Mouse (Mus musculus): ENCODE measurements at regions not wholly inside any gene's neighbourhood (a gene's known extent, or its start where the extent isn't known, plus 50 kb on each side); places are given as distances from the start of the nearest gene placed in this dataset.

DNA sequence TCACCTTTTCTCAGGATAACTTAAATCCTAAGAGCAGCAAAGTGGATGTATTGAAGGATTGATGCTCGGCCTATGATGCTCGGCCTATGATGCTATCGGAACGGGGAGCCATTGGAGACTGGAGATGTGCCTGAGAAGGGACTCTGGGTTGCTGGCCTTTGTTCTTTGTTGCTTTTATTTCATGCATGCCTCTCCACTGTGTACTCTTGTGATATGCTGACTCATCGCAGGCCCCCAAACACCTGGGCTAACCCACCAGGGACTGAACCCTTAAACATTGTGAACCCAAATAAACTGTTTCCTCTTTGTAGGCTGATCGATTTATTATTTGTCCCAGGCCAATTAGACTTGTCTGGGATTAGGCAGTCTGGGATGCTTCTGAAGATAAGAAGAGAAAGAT is 61.9 kb downstream of the Pdcl3 start:
- DNase-seq = no peak

DNA sequence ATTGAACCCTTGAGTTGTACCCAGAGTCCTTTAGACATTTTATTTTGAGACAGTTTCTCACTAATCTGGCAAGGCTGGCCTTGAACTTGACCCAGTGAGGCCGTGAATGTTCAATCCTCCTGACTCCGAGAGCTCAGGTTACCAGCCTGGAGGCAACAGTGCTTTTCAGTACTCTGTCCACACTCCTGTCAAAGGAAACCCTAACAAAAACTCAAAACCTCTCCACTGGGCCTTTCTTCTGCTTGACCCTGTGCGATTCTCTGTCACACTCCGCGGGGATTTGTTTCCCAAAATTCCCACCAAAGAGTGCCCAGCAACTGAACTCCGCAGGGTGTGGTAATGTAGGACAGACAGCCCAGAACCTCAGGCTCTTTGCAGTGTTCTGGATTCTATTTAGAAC is 71.9 kb downstream of the Pdcl3 start:
- no peak for DNase-seq

DNA sequence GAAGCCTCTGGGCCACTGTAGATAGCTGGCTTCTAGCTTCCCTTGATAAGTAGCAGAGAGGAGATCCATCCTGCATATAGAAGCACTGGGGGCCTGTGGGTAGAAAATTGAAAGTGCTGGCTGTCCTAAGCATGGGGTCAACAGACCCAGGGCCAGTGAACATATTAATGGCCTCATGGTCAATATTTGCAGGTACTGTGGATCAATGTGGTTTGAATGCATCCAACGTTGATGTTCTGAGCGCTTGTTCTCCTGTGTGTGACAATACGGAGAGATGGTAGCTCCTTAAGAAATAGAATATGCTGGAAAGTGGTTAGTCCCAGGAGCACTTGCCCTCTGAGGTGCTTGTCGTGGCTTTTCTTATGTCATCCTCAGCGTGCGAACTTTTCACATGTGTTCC is 77.1 kb downstream of the Pdcl3 start:
- no peak for DNase-seq

DNA sequence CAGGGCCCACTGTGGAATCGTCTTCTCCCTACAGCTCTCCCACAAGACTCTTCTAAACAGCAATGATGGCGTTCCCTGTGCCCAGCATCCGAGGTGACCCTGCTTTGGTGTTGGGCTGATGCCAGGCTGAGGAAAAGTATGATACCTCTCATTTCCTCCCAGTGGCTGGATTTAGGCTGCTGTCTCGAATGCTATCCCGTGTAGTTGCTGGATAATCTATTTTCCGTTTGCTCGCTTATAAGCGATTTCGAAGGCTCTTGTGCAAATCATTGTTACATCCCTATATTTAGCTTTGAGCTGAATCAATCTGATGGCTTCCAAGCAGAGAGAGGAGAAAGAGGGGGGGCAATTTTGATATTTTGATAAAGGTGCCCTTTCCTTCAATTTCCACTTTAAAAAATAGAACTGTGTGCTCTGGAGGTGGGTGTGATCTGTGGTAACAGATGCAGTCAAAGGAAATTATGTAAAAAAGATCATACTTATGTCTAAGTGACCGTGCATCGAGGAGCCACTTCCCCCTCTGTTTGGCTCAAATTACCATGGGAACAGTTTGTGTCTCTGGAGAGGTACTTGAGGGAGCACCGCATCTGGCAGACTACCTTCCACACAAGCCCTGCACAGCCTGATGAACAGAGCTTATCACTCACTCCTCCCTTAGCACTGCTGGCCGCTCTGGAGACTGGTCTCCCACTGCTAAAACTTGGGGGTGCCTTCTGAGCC is 78.4 kb downstream of the Pdcl3 start:
- DNase-seq = no peak

DNA sequence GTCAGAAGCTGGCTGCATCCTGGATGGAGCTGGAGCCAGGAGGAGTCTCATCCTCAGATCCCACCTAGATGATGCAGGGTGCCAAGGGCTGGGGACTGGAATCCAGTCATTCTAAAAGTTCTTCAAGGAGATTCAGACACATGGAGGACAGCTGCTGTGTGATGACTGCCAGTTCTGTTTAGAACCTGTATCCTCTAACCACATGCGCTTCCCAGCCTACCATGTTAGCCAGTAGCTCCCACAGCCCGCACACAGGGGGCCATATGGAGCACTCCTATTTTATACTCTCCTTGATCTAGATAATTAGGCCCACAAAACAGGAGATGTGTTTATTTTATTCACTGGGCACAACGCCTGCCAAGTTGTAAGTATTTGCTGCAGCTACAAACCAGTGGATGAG is 79.4 kb downstream of the Pdcl3 start:
- no peak for DNase-seq

DNA sequence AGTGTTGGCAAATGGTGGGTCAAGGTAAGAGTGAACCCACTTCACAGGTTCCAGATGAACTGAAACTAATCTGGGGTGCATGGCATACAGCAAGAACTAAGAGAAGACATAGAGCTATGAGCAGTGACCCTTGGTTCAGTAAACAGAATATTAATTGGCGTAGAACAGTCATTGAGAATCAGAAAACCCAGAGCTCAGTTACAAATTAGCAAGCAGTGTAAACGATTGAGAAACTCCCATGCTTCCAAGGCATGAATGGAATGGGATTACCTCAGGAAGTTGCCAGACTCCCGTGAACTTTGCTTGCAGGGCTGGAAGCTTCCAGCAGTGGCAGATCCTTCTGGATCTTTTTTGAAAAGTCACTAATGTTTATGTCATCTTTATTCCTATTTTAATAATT is 82.5 kb downstream of the Pdcl3 start:
- DNase-seq = no peak

DNA sequence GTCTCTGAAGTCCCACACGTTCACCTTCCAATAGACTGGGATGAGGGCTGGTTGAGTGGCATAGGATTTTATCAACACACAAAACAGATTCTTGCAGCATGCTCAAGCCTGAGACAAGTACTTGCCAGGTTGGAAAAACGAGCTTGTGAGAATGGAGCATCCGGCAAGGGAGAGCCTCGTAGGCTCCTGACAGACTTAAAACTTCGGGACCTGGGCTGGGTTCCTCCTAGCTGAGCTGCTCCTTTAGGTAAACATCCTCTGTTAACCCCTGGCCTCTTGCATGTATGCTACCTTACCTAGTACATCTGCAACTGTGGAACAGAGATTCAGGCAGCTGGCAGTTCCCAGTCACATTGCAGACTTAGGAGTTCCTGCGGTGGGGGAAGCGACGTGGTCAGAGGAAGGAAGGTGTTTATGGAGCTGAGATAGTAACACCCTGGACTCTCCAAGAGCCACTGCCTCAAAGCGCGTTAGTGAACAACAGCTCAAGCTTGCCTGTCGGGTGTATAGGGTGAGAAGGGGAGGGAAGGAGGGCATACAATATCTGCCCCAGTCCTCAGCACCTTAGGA is 83.8 kb downstream of the Pdcl3 start:
- DNase-seq = no peak

DNA sequence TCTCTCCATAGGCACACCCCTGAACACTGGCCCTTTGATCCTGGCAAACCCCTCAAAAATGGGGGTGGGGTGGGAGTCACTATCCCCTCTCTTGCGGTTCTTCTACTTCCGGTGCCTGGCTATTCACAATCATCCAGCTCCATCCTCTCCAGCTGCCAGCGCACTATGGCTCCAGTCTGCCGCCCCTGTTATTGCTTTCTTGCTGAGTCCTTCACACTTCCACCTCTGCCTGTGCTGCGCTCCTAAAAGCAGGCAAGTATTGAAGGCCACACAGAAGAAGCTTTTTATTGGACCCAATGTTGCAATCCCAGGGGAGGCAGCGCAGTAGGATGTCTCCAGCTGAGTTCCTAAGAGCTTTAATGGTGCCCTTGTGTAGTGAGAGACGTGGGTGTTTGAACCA is 84.3 kb downstream of the Pdcl3 start:
- no peak for DNase-seq

DNA sequence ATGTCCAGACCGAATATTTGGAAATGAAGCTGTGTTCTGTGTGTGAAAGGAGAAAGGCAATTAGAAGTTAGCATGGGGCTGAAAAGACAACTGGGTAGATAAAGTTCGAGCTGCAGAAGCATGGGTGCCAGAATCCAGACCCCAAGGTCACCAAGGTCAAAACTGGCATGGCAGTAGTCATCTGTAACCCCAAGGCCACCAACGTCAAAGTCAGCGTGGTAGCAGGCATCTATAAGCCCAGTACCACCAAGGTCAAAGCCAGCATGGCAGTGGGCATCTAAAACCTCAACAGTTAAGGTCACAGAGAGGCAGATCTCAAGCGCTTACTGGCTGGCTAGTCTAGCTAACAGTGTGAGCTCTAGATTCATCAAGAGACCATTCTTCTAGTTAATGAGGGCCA is 90.6 kb downstream of the Pdcl3 start:
- DNase-seq = no peak

DNA sequence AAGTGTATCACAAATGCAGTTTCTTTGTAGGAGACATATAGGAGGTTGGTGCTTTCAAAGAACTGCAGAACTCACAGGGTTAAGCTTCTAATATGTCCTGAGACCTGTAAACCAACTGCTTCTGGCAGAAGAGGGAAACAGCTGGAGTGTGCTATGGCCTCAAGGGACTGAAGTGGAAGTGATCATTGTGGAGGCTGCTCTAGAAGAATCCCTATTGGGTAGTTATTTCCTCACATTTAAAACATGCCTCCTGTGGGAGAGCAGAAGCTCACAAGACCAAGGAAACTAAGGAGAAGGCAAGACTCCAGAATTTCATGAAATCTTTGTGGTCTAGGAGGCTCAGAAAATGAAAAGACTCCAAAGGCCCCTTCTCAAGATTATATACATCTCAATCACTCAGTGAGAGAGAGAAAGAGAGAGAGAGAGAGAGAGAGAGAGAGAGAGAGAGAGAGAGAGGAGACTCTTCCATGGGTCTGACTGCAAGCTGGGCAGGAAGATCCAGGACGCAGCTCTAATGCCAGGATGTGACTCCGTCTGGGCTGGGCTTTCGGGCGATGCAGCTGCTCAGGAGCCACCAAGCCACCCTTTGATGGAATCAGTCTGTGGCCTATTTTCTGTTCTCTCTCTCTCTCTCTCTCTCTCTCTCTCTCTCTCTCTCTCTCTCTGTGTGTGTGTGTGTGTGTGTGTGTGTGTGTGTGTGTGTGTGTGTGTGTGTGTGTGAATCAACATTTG is 93.3 kb downstream of the Pdcl3 start:
- DNase-seq = no peak

DNA sequence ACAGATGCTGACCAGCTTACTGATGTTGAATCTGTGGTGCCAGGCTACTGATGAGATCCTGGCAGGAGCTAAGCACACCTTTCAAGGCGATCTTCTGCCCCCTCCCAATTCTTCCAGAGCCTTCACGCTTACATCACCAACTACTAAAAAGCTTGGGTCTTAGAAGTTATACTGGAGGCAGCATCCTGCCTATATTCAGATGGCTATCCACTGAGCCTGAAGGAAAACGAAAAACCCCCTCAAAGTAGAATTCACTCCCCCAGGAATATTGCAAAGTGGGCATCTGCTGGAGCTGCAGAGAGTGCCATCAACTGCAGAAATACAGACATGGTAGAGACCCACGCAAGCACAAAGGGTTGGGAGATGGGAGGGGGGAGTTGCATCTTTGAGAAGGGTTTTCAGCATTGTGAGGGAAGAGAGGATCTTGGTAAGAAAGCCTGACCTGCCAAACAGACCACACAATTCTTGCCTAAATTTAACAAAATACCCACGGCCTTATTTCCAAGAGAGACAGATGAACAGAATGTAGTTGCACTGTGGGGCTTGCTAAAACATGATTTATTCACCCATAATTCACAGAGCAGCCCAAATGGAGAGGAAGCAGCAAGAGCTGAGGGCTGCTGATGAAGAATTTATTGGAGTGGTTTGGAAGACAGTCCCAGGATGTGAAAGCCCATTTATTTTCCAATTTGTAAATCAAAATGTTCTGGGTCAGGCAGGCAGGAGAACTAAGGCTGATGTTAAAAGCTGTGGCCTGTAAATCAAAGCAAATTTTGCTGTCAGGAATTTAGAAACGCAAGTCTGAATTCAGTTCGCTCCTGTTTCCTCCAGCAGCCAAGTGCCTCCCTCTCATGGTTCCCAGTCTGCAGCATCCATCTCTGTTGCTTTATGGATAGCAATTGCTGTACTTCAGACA is 98.8 kb downstream of the Pdcl3 start:
- DNase-seq = no peak

DNA sequence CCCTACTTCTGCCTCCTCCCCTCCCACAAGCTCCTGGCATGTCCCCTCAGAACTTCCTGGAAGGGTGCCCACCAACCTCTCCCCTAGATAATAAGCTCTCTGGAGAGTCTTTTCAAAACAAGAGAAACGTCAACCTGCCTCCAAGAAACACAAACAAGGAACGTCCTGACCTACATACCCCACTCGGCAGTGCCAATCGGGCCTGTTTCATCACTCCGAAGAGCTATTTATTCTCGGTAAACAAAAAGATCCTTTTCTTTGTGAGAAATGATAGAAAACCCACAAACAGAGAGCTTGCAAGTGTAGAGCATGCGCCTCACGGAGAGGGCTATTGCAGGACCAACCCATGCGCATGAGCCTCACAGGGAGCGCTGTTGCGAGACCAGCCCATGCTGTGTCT is 100.9 kb downstream of the Pdcl3 start:
- no peak for DNase-seq

DNA sequence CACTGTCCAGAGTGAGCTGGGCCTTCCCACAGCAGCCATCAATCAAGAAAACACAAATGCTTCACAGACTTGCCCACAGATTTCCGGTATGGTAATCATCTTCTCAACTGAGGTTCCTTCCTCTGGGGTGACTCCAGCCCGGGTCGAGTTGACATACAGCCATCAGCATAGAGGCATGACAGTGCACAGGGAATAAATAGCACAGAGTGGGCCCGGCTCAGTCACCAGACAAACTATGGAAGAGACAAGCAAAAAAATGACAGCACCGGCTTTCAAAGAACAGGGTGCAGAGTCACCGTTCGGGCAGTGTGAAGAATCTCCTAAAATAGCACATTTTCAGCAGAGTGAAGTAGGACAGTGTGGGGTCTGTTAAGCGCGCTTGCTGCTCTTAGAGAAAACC is 103.7 kb upstream of the Npas2 start:
- DNase-seq = no peak

DNA sequence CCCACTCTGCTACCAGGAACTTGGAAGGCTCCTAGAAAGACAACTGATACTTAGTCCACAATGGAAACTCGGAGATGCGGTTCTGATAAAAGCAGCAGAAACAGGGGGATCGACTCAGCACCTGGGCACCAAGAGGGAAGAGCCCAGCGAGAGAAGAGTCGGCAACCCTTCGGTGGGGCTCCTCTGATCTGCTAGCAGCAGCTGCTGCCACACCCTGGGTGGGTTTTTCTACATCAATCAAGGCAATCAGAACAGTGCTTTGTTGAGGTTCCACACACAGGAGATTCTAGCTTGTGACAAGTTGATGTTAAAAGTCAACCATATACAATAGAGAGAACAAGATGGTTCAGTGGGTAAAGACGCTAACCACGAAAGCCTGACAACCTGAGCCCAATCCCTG is 102.4 kb upstream of the Npas2 start:
- DNase-seq = peak; percentile 33 to 53

DNA sequence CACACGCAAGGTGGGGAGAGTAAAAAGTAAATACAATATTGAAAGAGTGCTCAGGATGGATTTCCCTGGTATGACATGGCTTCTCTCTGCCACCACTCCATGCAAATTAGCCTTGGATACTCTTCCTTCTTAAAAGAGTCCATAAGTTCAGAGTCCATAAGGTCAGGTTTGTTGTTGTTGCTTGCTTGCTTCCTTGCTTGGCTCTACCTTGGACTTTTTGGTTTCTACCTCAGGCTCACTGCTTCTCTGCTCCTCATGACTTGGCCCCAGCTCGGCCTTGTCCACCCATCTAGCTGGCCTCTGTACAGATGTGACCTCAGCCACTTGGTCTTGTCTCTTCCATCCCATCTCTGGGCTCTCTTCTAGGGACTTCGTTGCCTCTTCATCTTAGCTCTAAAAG is 101.9 kb upstream of the Npas2 start:
- DNase-seq = no peak

DNA sequence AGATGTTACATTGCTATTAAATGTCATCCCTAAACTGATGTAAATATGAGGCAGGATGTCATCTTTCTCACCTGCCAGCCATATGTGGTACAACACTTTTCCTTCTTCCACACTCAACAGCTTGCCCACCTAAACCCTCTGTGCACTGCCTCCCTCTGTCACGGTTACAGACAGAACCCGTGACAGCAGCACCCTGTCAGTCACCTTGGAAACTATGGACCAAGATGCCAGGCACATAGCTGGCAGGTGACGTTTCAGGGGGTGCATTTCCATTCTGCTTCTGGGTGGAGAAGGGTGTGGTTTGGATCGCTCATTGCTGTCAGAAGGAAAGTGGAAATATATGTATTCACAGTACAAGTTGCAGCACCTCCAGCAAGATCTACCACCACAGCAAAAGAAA is 100.2 kb upstream of the Npas2 start:
- DNase-seq = no peak

DNA sequence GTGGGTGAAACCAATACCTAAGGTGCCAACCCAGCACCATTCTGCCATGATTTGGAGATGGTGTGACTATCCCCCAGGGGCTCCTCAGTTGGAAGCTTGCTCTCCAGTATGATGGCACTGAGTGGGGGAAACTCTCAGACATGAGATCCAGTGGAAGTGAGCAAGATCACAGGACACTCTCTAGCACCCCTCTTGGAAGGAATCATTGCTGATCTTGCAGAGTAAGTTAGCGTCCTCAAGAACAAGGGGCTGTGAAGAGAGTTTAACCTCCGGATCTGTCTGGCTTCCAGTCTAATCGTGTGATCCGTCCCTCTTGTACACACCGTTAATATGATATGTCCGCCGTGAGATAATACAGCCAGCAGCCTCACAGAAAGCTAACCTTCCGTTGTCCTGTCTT is 99.5 kb upstream of the Npas2 start:
- DNase-seq = no peak

DNA sequence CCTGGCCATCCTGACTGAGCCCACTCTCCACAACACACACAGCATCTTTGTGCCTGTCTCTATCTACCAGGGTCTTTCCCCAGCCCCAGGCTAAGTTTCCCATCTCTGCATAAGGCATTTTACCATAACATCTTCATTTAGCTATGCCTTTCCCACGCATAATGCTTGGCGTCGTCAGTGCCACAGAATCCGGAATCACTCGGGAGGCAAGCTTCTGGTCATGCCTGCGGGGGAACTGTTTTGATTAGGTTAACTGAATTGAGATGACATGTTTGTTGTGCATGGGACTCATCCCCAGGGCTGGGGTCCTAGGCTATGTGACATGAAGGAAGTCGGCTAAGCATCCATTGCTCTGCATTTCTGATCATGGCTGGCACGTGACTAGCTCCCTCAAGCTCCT is 97.6 kb upstream of the Npas2 start:
- DNase-seq = no peak

DNA sequence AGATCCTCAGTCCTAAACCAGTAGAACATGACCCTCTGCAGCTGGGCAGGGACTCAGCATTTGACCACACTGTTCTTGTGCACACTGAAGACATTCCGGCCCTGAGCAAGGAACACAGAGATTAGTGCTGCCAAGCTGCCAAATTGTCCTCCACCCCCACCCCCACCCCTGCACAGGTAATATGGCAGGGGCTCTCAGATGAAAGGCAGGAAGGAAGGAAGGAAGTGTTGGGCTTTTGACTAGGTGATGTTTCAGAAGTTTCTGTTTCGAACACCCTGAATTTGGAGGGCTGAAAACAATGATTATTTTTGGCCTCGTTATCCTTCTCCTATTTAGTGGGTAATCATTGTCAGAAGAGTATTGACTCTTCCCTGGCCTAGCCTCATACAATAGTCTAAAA is 96.8 kb upstream of the Npas2 start:
- no peak for DNase-seq

DNA sequence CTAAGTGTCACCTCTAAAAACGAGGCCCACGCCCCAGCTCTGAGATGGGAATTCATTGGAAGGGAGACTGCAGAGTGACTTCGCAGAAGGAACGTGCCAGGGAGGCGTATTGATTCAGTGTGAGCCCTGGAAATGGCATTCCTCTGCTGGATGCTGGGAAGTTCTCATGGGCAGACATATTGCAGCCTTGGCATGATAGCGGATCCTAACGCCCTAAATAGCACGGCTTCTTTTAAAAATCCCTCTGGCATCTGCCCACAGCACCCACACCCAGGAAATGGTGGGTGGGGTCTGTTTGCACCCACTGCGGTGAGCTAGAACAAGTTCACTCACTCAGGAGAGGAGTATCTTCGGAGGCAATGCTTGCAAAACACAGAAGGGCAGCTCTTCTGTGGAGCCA is 96.0 kb upstream of the Npas2 start:
- DNase-seq = peak in 1 of 2 experiments; percentile 18

DNA sequence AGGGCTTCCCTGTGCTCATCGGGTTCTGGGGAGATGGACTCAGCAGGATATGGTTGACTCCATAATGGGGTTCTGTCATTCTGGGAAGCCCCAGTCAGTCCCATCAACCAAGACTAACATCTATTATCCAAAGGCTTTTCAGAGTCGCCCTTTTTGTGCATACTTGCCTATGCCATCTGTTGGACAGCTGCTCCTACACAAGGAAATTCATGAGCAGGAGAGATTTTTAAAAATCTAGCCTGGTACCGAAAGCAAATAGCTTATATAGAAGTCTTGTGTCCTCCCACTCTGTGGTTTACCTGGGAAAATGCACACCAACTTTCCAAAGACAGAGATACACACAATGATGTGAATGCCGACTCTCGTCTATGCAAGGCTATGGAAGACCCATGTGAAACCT is 95.4 kb upstream of the Npas2 start:
- DNase-seq = no peak

DNA sequence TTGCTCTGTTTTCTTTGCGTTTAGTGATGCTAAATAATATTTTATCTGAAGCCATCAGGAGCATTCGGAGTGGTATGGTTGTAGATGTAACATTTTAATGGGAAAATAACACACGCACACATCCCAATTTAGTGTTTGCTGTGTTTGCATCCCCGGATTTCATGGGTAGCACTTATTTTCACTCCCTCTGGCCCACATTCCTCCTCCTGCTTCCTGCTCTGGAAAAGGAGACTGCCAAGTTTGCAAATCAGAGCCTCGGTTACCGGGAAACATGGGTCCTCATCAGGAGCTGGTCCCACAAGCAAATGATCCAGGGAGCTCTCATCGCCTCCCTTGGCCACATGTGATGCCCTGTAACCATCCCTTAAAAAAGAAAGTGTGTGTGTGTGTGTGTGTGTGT is 94.3 kb upstream of the Npas2 start:
- no peak for DNase-seq

DNA sequence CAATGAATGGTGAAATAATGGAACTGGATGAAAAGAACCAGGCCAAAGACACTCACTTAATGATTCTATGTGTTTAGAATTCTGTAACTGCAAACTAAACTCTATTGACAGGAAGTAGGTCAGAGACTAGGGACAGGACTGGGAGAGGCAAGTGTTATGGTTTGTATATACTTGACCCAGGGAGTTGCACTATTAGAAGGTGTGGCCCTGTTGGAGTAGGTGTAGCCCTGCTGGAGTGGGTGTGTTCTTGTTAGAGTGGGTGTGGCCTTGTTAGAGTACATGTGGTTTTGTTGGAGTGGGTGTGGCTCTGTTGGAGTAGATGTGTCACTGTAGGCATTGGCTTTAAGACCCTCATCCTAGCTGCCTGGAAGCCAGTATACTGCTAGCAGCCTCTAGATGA is 93.0 kb upstream of the Npas2 start:
- no peak for DNase-seq
